Mouse (Mus musculus): ENCODE measurements around the gene Mob1a. TPM values are rescaled to one million over a fixed set of nuclear protein-coding genes. Genes with fewer than 3 reads are reported as not detected.

The Mob1a gene
- polyA plus RNA-seq, 1 experiment from 2014 or later: 78.5 TPM

- H3K36me3 ChIP-seq (ENCODE audit: control insufficient read depth, insufficient read depth, low read length): peaks cover 15% of the 10 kb centered on the region
- no peak overlapping the region for H3K4me2 ChIP-seq
- 90% methylated on average over 9 of the region's 9 CpGs for WGBS
- H3K4me1 ChIP-seq (replicated peaks; ENCODE audit: control insufficient read depth, insufficient read depth, low read length): peaks cover 12% of the 10 kb centered on the region
- no peak overlapping the region for H3K27ac ChIP-seq (ENCODE audit: low read depth, low read length)
- H3K9ac ChIP-seq (ENCODE audit: low read depth, low read length): no peak overlapping the region
- H3K9me3 ChIP-seq (ENCODE audit: control insufficient read depth, low read length): no peaks in the 10 kb centered on the region
- no peaks in the 10 kb centered on the region for H3K27me3 ChIP-seq (replicated peaks; ENCODE audit: control insufficient read depth, insufficient read depth, low read length)
- H3K4me3 ChIP-seq (ENCODE audit: low read depth, low read length): no peak overlapping the region
- DNase-seq (ENCODE audit: low spot score) (no peak), ATAC-seq (replicated peaks; ENCODE audit: low FRiP score) (no peak)
Measured at GRCm38 (mm10) chr6:83385569-83386090, 59.8 kb downstream of the Mob1a start.

- Histone ChIP-seq H3K4me2 (no peak overlapping the region), H3K4me3 (ENCODE audit: low read depth, low read length) (no peak overlapping the region), H3K9ac (ENCODE audit: low read depth, low read length) (no peak overlapping the region), H3K27me3 (replicated peaks; ENCODE audit: control insufficient read depth, insufficient read depth, low read length) (no peaks in the 10 kb centered on the region), H3K27ac (ENCODE audit: low read depth, low read length) (no peak overlapping the region), H3K4me1 (replicated peaks; ENCODE audit: control insufficient read depth, insufficient read depth, low read length) (no peaks in the 10 kb centered on the region), H3K36me3 (ENCODE audit: control insufficient read depth, insufficient read depth, low read length) (peaks cover 27% of the 10 kb centered on the region), H3K9me3 (ENCODE audit: control insufficient read depth, low read length) (no peaks in the 10 kb centered on the region)
- ATAC-seq (replicated peaks; ENCODE audit: low FRiP score) (no peak), DNase-seq (ENCODE audit: low spot score) (no peak)
- WGBS: 92% methylated on average over 8 of the region's 8 CpGs
Measured at GRCm38 (mm10) chr6:83392166-83392780, 66.5 kb downstream of the Mob1a start.

Other genes with a start within 250 kb of the Mob1a start
- 25.0 and 27.8 TPM in 2 replicates for gene Pcgf1, start 248.1 kb upstream of the Mob1a start, polyA plus RNA-seq (2014; fragmentation: Nextera tagmentation; extraction: Ambion mirVana)
- gene Lbx2, start 239.6 kb upstream of the Mob1a start, polyA plus RNA-seq (2014; fragmentation: Nextera tagmentation; extraction: Ambion mirVana): 0.53 and 0.73 TPM in 2 replicates
- 2.0 and 2.5 TPM in 2 replicates for gene Ccdc142, start 224.4 kb upstream of the Mob1a start, polyA plus RNA-seq (2014; fragmentation: Nextera tagmentation; extraction: Ambion mirVana)
- 2.7 and 2.9 TPM in 2 replicates for gene Gm42688, start 224.4 kb upstream of the Mob1a start, polyA plus RNA-seq (2014; fragmentation: Nextera tagmentation; extraction: Ambion mirVana)
- 110 and 115 TPM in 2 replicates for gene Mrpl53, start 217.0 kb upstream of the Mob1a start, polyA plus RNA-seq (2014; fragmentation: Nextera tagmentation; extraction: Ambion mirVana)
- 88.9 and 89.6 TPM in 2 replicates for gene Mogs, start 210.5 kb upstream of the Mob1a start, polyA plus RNA-seq (2014; fragmentation: Nextera tagmentation; extraction: Ambion mirVana)
- 45.1 and 50.3 TPM in 2 replicates for gene Wbp1, start 204.5 kb upstream of the Mob1a start, polyA plus RNA-seq (2014; fragmentation: Nextera tagmentation; extraction: Ambion mirVana)
- gene Ino80b, start 200.6 kb upstream of the Mob1a start, polyA plus RNA-seq (2014; fragmentation: Nextera tagmentation; extraction: Ambion mirVana): 15.8 and 17.6 TPM in 2 replicates
- gene Rtkn, start 190.6 kb upstream of the Mob1a start, polyA plus RNA-seq (2014; fragmentation: Nextera tagmentation; extraction: Ambion mirVana): 14.7 and 15.4 TPM in 2 replicates
- gene Wdr54, start 169.6 kb upstream of the Mob1a start, polyA plus RNA-seq (2014; fragmentation: Nextera tagmentation; extraction: Ambion mirVana): 2.3 and 4.3 TPM in 2 replicates
- gene 1700003E16Rik, start 169.6 kb upstream of the Mob1a start, polyA plus RNA-seq (2014; fragmentation: Nextera tagmentation; extraction: Ambion mirVana): 0.08 and 0.12 TPM in 2 replicates
- gene Dctn1, start 160.1 kb upstream of the Mob1a start, polyA plus RNA-seq (2014; fragmentation: Nextera tagmentation; extraction: Ambion mirVana): 56.3 and 63.4 TPM in 2 replicates
- 0.23 and 0.41 TPM in 2 replicates for gene Slc4a5, start 106.2 kb upstream of the Mob1a start, polyA plus RNA-seq (2014; fragmentation: Nextera tagmentation; extraction: Ambion mirVana)
- 119 and 120 TPM in 2 replicates for gene Mthfd2, start 108 bp upstream of the Mob1a start, polyA plus RNA-seq (2014; fragmentation: Nextera tagmentation; extraction: Ambion mirVana)
- 307 and 333 TPM in 2 replicates for gene Bola3, start 23.1 kb downstream of the Mob1a start, polyA plus RNA-seq (2014; fragmentation: Nextera tagmentation; extraction: Ambion mirVana)
- gene Tet3, start 133.1 kb downstream of the Mob1a start, polyA plus RNA-seq (2014; fragmentation: Nextera tagmentation; extraction: Ambion mirVana): 22.0 and 22.8 TPM in 2 replicates
- 43.4 and 44.7 TPM in 2 replicates for gene Dguok, start 181.0 kb downstream of the Mob1a start, polyA plus RNA-seq (2014; fragmentation: Nextera tagmentation; extraction: Ambion mirVana)
- gene Actg2, start 210.2 kb downstream of the Mob1a start, polyA plus RNA-seq (2014; fragmentation: Nextera tagmentation; extraction: Ambion mirVana): 7.6 and 9.1 TPM in 2 replicates
- 21.2 TPM in 2 replicates for gene Stambp, start 246.7 kb downstream of the Mob1a start, polyA plus RNA-seq (2014; fragmentation: Nextera tagmentation; extraction: Ambion mirVana)

All from liver, embryonic 11.5 days (tissue).